Mouse (Mus musculus): ENCODE results near the gene Elfn2. TPM values are rescaled to one million over a fixed set of nuclear protein-coding genes. Genes with fewer than 3 reads are reported as not detected.

Gene Elfn2
- polyA plus RNA-seq, 1 experiment, result 20.6 TPM

- 48% methylated on average over 5 of the region's 5 CpGs for WGBS
- Histone ChIP-seq H3K4me1 (ENCODE audit: control insufficient read depth, insufficient read depth, low read length) (peaks cover 13% of the 10 kb centered on the region), H3K27ac (ENCODE audit: insufficient read depth, low read length) (no peak overlapping the region), H3K4me3 (replicated peaks; ENCODE audit: insufficient read depth, low read depth, low read length) (no peak overlapping the region), H3K27me3 (ENCODE audit: control insufficient read depth, insufficient read depth, low read length) (no peaks in the 10 kb centered on the region)
- no peak for TF ChIP-seq POLR2A (IDR thresholded peaks at IDR 0.05; ENCODE audit: borderline replicate concordance, insufficient read depth, low read length)
- TF ChIP-seq CTCF (IDR thresholded peaks at IDR 0.05; ENCODE audit: borderline replicate concordance, insufficient read depth, low read depth, low read length), result no peak
- no peak for DNase-seq
These were observed 40.9 kb downstream of the Elfn2 start for GRCm38 (mm10) chr15:78677708-78678107.

DNA sequence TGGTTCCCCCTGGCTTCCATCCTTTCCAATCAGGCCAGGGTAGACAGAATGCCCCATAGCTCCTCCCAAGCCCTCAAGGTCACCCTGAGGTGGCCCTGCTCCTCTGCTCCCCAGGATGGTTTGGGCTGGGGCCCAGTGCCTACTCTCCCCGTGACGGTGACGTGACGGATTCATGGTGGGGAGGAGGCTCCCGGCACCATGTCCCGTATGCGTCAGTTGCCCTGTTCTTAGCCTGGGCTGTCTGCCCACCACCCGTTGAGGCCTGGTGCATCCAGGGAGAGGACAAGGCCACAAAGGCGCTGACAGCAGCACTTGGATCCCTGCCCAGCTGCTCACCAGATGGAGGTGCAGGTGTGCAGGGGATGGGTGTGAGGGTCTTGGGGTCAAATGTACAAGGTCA, 41.6 kb downstream of the Elfn2 start:
- no peak overlapping the region for H3K4me3 ChIP-seq (replicated peaks; ENCODE audit: insufficient read depth, low read depth, low read length)
- TF ChIP-seq POLR2A (IDR thresholded peaks at IDR 0.05; ENCODE audit: borderline replicate concordance, insufficient read depth, low read length) (no peak), CTCF (IDR thresholded peaks at IDR 0.05; ENCODE audit: borderline replicate concordance, insufficient read depth, low read depth, low read length) (no peak)
- 11% methylated on average over 9 of the region's 9 CpGs for WGBS
- peaks cover 13% of the 10 kb centered on the region for H3K4me1 ChIP-seq (ENCODE audit: control insufficient read depth, insufficient read depth, low read length)
- no peak overlapping the region for H3K27ac ChIP-seq (ENCODE audit: insufficient read depth, low read length)
- peak; percentile 66 to 75 for DNase-seq
- no peaks in the 10 kb centered on the region for H3K27me3 ChIP-seq (ENCODE audit: control insufficient read depth, insufficient read depth, low read length)

DNA sequence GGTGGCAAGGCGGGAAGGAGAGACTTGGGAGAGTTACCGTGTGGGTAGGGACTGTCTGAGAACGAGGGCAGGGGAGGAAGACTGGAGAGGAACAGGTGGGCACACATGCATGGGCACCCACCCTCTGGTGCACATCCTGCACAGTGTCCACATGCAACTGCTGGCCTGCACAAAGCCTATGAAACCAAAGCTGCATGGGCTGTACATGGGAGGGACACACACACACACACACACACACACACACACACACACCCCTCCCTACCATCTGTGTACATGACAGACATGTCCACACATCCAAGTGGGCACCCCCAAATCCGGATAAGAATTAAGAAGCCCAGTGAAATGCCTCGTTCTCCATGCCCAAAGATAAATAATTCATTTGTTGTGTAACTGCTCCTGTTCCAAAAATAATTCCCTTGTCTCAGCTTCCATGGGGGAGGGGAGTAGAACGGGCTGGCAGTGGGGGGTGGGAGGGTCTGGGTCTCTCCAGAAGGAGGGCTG, 43.6 kb downstream of the Elfn2 start:
- 54% methylated on average over 6 of the region's 6 CpGs for WGBS
- Histone ChIP-seq H3K27me3 (ENCODE audit: control insufficient read depth, insufficient read depth, low read length) (no peaks in the 10 kb centered on the region), H3K4me1 (ENCODE audit: control insufficient read depth, insufficient read depth, low read length) (peaks cover 13% of the 10 kb centered on the region), H3K4me3 (replicated peaks; ENCODE audit: insufficient read depth, low read depth, low read length) (no peak overlapping the region), H3K27ac (ENCODE audit: insufficient read depth, low read length) (no peak overlapping the region)
- DNase-seq, result no peak
- TF ChIP-seq POLR2A (IDR thresholded peaks at IDR 0.05; ENCODE audit: borderline replicate concordance, insufficient read depth, low read length) (no peak), CTCF (IDR thresholded peaks at IDR 0.05; ENCODE audit: borderline replicate concordance, insufficient read depth, low read depth, low read length) (no peak)

GRCm38 (mm10) chr15:78673436-78673835, 45.1 kb downstream of the Elfn2 start:
- TF ChIP-seq POLR2A (IDR thresholded peaks at IDR 0.05; ENCODE audit: borderline replicate concordance, insufficient read depth, low read length) (no peak), CTCF (IDR thresholded peaks at IDR 0.05; ENCODE audit: borderline replicate concordance, insufficient read depth, low read depth, low read length) (no peak)
- Histone ChIP-seq H3K4me3 (replicated peaks; ENCODE audit: insufficient read depth, low read depth, low read length) (no peak overlapping the region), H3K27ac (ENCODE audit: insufficient read depth, low read length) (no peak overlapping the region), H3K27me3 (ENCODE audit: control insufficient read depth, insufficient read depth, low read length) (no peaks in the 10 kb centered on the region), H3K4me1 (ENCODE audit: control insufficient read depth, insufficient read depth, low read length) (peaks cover 13% of the 10 kb centered on the region)
- no peak for DNase-seq
- 92% methylated on average over 19 of the region's 19 CpGs for WGBS

GRCm38 (mm10) chr15:78670341-78670740, 48.2 kb downstream of the Elfn2 start:
- Histone ChIP-seq H3K27ac (ENCODE audit: insufficient read depth, low read length) (no peak overlapping the region), H3K27me3 (ENCODE audit: control insufficient read depth, insufficient read depth, low read length) (no peaks in the 10 kb centered on the region), H3K4me3 (replicated peaks; ENCODE audit: insufficient read depth, low read depth, low read length) (no peak overlapping the region), H3K4me1 (ENCODE audit: control insufficient read depth, insufficient read depth, low read length) (no peaks in the 10 kb centered on the region)
- TF ChIP-seq CTCF (IDR thresholded peaks at IDR 0.05; ENCODE audit: borderline replicate concordance, insufficient read depth, low read depth, low read length) (no peak), POLR2A (IDR thresholded peaks at IDR 0.05; ENCODE audit: borderline replicate concordance, insufficient read depth, low read length) (no peak)
- WGBS, result 7% methylated on average over 5 of the region's 5 CpGs
- DNase-seq, result peak; percentile 40 to 60

- 36% methylated on average over 10 of the region's 10 CpGs for WGBS
- no peak overlapping the region for H3K4me3 ChIP-seq (replicated peaks; ENCODE audit: insufficient read depth, low read depth, low read length)
- TF ChIP-seq CTCF (IDR thresholded peaks at IDR 0.05; ENCODE audit: borderline replicate concordance, insufficient read depth, low read depth, low read length) (no peak), POLR2A (IDR thresholded peaks at IDR 0.05; ENCODE audit: borderline replicate concordance, insufficient read depth, low read length) (no peak)
- H3K27me3 ChIP-seq (ENCODE audit: control insufficient read depth, insufficient read depth, low read length), result no peaks in the 10 kb centered on the region
- DNase-seq, result peak in 1 of 2 experiments; percentile 21
- no peak overlapping the region for H3K27ac ChIP-seq (ENCODE audit: insufficient read depth, low read length)
- H3K4me1 ChIP-seq (ENCODE audit: control insufficient read depth, insufficient read depth, low read length), result no peaks in the 10 kb centered on the region
These were observed 49.2 kb downstream of the Elfn2 start for GRCm38 (mm10) chr15:78669221-78669871.

GRCm38 (mm10) chr15:78664268-78664667, 54.3 kb downstream of the Elfn2 start:
- no peak overlapping the region for H3K27ac ChIP-seq (ENCODE audit: insufficient read depth, low read length)
- TF ChIP-seq CTCF (IDR thresholded peaks at IDR 0.05; ENCODE audit: borderline replicate concordance, insufficient read depth, low read depth, low read length) (no peak), POLR2A (IDR thresholded peaks at IDR 0.05; ENCODE audit: borderline replicate concordance, insufficient read depth, low read length) (no peak)
- 59% methylated on average over 5 of the region's 5 CpGs for WGBS

DNA sequence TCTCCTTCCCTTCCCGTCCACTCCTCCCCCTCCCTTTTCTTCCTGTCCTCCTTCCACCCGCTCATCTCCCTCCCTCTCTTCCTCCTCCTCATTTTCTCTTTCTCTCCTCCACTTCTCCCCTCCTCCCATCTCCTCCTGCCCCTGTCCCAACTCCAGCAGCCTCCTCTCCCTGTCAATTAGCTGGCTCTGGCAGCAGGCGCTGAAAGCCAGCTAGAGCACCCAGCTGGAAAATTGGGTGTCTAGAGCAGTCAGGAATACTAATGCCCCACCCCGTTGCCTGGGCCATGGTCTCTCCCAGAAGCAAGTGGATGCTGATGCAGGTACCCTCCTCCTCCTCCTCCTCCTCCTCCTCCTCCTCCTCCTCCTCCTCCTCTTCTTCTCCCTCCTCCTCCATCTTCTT, 67.4 kb downstream of the Elfn2 start:
- TF ChIP-seq POLR2A (IDR thresholded peaks at IDR 0.05; ENCODE audit: borderline replicate concordance, insufficient read depth, low read length), result no peak
- no peak for TF ChIP-seq CTCF (IDR thresholded peaks at IDR 0.05; ENCODE audit: borderline replicate concordance, insufficient read depth, low read depth, low read length)
- Histone ChIP-seq H3K4me3 (replicated peaks; ENCODE audit: insufficient read depth, low read depth, low read length) (no peak overlapping the region), H3K27me3 (ENCODE audit: control insufficient read depth, insufficient read depth, low read length) (no peaks in the 10 kb centered on the region), H3K4me1 (ENCODE audit: control insufficient read depth, insufficient read depth, low read length) (no peaks in the 10 kb centered on the region), H3K27ac (ENCODE audit: insufficient read depth, low read length) (no peak overlapping the region)
- no peak for DNase-seq
- 25% methylated on average over 4 of the region's 4 CpGs for WGBS

More at GRCm38 (mm10) chr15:78664268-78664667, 54.3 kb downstream of the Elfn2 start:
- no peak overlapping the region for H3K4me3 ChIP-seq (replicated peaks; ENCODE audit: insufficient read depth, low read depth, low read length)
- H3K27me3 ChIP-seq (ENCODE audit: control insufficient read depth, insufficient read depth, low read length), result no peaks in the 10 kb centered on the region
- no peaks in the 10 kb centered on the region for H3K4me1 ChIP-seq (ENCODE audit: control insufficient read depth, insufficient read depth, low read length)
- no peak for DNase-seq
